Mouse (Mus musculus) heart, adult 2 months (tissue): ENCODE results near the gene Kif13a.

Experiments
- CTCF ChIP-seq: fragments of 200-600 bp; IDR thresholded peaks from 2 replicates; pipeline ENCODE4 v1.8.1; 2022; ENCODE audit warnings: antibody characterized with exemption, mild to moderate bottlenecking, moderate library complexity
- EP300 ChIP-seq: fragments of 200-500 bp; IDR thresholded peaks from 2 replicates; pipeline ENCODE4 v1.6.1; 2011; ENCODE audit warnings: low read depth, low read length, control low read depth; ENCODE audit not compliant: insufficient read depth
- POLR2A ChIP-seq: fragments of 200-500 bp; IDR thresholded peaks from 2 replicates; pipeline ENCODE4 v1.6.1; 2011; ENCODE audit warnings: mild to moderate bottlenecking, low read depth, low read length, control low read depth; ENCODE audit not compliant: insufficient read depth

- TF ChIP-seq EP300 (no peak), CTCF (no peak), POLR2A (no peak)
Measured at GRCm38 (mm10) chr13:46807901-46808300, 121.8 kb downstream of the Kif13a start.
